Mouse (Mus musculus) mammary gland, adult 2 months (tissue): ENCODE data around the gene Lce1b. TPM values are rescaled to one million over a fixed set of nuclear protein-coding genes. Genes with fewer than 3 reads are reported as not detected.

ENCODE experiments used
- polyA plus RNA-seq: library from polyadenylated mRNA; depleted of rRNA; stranded (reverse); fragments of >200 nt; gene quantifications from 2 replicates; pipeline ENCODE4 v1.2.3, GENCODE M21; 2012; ENCODE audit warnings: low replicate concordance; rRNA removed

Gene Lce1b
- polyA plus RNA-seq: 1.4 and 8.5 TPM in 2 replicates

GRCm38 (mm10) chr3:92656826-92657225 lies at the start of gene Lce1b:
Lce1b (minus strand) TSS chr3:92656926.

DNA sequence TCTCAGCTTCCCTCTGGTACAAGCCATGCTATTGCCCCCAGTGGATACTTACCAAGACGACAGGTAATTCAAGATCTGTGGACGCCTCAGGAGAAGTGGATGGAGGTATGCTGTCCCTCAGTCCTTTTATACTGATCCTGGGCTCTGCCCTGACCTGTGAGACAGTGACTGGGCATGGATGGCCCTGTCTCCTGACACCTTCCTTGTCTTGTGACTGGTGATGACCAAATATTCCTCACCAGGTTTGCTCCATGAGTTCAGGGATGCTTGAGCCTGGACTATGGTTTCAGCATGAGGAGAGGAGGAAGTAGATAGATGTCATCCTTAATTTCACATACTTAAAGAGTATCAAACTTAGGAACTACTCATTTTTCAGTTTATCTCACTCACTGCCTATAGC lies 30.4 kb upstream of the Lce1b start, which contains the start of gene Lce1d:
Lce1d (minus strand) TSS at position 101 of the 400 bp plus-strand sequence.

GRCm38 (mm10) chr3:92678947-92679346 lies 22.2 kb upstream of the Lce1b start, which contains the start of gene Lce1c:
Lce1c (plus strand) TSS chr3:92679247.

DNA sequence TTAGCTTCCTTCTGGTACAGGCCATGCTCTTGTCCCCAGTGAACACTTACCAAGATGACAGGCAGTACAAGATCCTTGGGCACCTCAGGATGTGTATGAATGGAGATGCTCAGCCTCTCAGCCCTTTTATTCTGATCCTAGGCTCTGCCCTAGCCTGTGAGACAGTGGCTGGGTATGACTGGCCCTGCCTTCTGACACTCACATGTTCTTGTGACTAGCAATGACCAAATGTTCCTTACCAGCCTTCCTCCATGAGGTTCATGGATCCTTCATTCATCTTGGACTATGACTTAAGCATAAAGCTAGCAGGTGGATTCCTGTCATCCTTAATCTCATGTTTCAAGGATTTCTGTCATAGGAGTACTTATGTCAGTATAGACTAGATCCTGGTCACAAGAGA lies 13.5 kb upstream of the Lce1b start, which contains the start of gene Lce1a2:
Lce1a2 (minus strand) TSS at position 101 of the 400 bp plus-strand sequence.

GRCm38 (mm10) chr3:92648207-92648606 lies 8.5 kb downstream of the Lce1b start, which contains the start of gene Lce1a1:
Lce1a1 (minus strand) TSS chr3:92648307.

DNA sequence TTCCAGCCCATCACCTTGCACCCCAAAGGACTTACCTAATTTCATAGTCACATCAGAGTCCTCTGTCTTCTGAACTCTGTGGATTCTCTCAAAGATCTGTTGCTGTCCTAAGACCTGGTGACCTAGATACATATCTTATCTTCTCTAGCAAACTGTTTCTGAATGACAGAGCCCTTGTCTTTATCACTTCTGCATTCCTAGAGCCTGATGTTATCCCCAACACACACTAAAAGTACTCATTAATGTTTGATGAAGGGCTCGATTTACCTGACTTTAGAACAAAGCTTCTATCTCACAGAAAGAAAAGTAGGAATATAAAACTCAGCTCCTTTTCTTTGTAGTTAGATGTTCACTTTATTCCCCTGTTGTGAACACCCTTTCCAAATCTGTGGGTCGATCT lies 35.2 kb downstream of the Lce1b start, which contains the start of gene Lce6a:
Lce6a (minus strand) TSS at position 101 of the 400 bp plus-strand sequence.

DNA sequence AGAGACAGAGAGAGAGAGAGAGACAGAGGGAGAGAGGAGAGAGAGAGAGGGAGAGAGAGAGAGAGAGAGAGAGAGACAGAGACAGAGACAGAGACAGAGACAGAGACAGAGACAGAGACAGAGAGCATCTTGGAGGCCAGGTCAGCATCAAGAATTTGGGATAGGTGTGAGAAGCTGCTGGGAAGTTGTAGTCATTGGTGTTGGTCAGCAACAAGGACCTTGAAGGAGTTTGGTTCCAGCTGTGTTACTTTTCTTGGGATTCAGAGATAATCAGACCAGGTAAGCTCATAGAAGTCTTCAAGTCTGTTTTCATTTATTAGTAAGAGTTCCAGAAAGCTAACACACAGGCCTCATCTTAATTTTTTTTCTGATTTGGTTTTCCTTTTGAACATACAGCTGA lies 49.3 kb downstream of the Lce1b start, which contains the start of gene 2210017I01Rik:
2210017I01Rik (minus strand) TSS at position 101 of the 400 bp plus-strand sequence.

Other genes with a start within 250 kb of the Lce1b start
- not detected in 2 replicates for gene Sprr2i, start 248.9 kb downstream of the Lce1b start, polyA plus RNA-seq
- gene Sprr2j-ps, start 238.8 kb downstream of the Lce1b start, polyA plus RNA-seq: not detected in 2 replicates
- gene Gm9774, start 227.5 kb downstream of the Lce1b start, polyA plus RNA-seq: 13.6 and 17.5 TPM in 2 replicates
- gene Sprr2k, start 224.3 kb downstream of the Lce1b start, polyA plus RNA-seq: not detected in 2 replicates
- not detected in 2 replicates for gene Sprr1b, start 218.1 kb downstream of the Lce1b start, polyA plus RNA-seq
- not detected in 2 replicates for gene Sprr3, start 198.2 kb downstream of the Lce1b start, polyA plus RNA-seq
- gene Sprr1a, start 171.0 kb downstream of the Lce1b start, polyA plus RNA-seq: 24.1 and 25.4 TPM in 2 replicates
- gene Sprr4, start 156.4 kb downstream of the Lce1b start, polyA plus RNA-seq: not detected in 2 replicates
- 5.7 TPM in 1 of 2 replicates, not detected in the other for gene 2310046K23Rik, start 122.4 kb downstream of the Lce1b start, polyA plus RNA-seq
- gene Ivl, start 83.2 kb downstream of the Lce1b start, polyA plus RNA-seq: 1.4 TPM in 1 of 2 replicates, not detected in the other
- gene Smcp, start 67.9 kb downstream of the Lce1b start, polyA plus RNA-seq: 0.24 TPM in 1 of 2 replicates, not detected in the other
- gene 2210017I01Rik, start 49.4 kb downstream of the Lce1b start, polyA plus RNA-seq: 0.20 TPM in 1 of 2 replicates, not detected in the other
- gene Lce6a, start 35.3 kb downstream of the Lce1b start, polyA plus RNA-seq: 0.66 and 1.3 TPM in 2 replicates
- 0.86 and 4.6 TPM in 2 replicates for gene Lce1a1, start 8.6 kb downstream of the Lce1b start, polyA plus RNA-seq
- gene Lce1a2, start 13.4 kb upstream of the Lce1b start, polyA plus RNA-seq: 0.92 and 8.4 TPM in 2 replicates
- gene Lce1c, start 22.3 kb upstream of the Lce1b start, polyA plus RNA-seq: 1.2 and 5.9 TPM in 2 replicates
- gene Lce1d, start 30.3 kb upstream of the Lce1b start, polyA plus RNA-seq: 0.31 and 3.0 TPM in 2 replicates
- gene Lce1e, start 52.1 kb upstream of the Lce1b start, polyA plus RNA-seq: 0.93 TPM in 1 of 2 replicates, not detected in the other
- 0.91 TPM in 1 of 2 replicates, not detected in the other for gene Lce1f, start 63.4 kb upstream of the Lce1b start, polyA plus RNA-seq
- not detected in 2 replicates for gene Gm38119, start 82.2 kb upstream of the Lce1b start, polyA plus RNA-seq
- not detected in 2 replicates for gene Lce1g, start 95.4 kb upstream of the Lce1b start, polyA plus RNA-seq
- 0.22 and 0.56 TPM in 2 replicates for gene Lce1h, start 108.1 kb upstream of the Lce1b start, polyA plus RNA-seq
- 1.3 TPM in 1 of 2 replicates, not detected in the other for gene Lce1i, start 122.0 kb upstream of the Lce1b start, polyA plus RNA-seq
- gene Lce1j, start 133.6 kb upstream of the Lce1b start, polyA plus RNA-seq: 0.95 TPM in 1 of 2 replicates, not detected in the other
- 0.76 TPM in 1 of 2 replicates, not detected in the other for gene Lce1k, start 151.0 kb upstream of the Lce1b start, polyA plus RNA-seq
- gene Kprp, start 170.3 kb upstream of the Lce1b start, polyA plus RNA-seq: 0.30 and 3.9 TPM in 2 replicates
- gene Lce1l, start 194.4 kb upstream of the Lce1b start, polyA plus RNA-seq: 5.9 TPM in 1 of 2 replicates, not detected in the other
- gene 2310050C09Rik, start 213.3 kb upstream of the Lce1b start, polyA plus RNA-seq: 0.25 and 9.0 TPM in 2 replicates